Mouse (Mus musculus) spleen, postnatal 4 days (tissue): ENCODE data around the gene Oser1.
"Not testable (repeated sequence)": the region's sequence is repeated elsewhere in the genome, so short reads cannot be mapped to it uniquely, and the experiment has no call there.

Experiments used
- DNase-seq, 2 experiments: peaks; one replicate each; pipeline ENCODE4 v3.0.0; 2022; ENCODE audit warnings: low spot score in 2 of 2

Oser1 gene

GRCm38 (mm10) chr2:163444017-163444416 is 19.5 kb upstream of the Oser1 start:
- no peak for DNase-seq

DNA sequence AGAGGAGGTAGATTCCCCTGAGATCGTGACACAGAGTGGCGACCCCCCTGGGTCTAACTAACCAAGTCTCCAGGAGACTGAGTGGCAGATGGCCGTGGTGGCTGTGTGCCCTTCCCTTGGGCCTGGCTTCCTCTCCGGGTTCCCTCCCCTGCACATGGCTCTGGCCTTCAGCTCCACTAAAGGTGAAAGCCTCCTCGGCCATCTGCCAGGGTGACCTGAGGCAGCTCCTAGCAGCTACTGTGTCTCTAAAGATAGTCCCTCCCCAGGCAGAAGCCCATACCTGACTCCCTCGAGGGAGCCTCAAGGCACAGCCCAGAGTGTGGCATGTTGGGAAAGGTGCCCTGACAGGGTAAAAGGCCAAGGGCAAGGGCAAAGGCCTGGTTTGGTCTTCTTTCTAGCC is 19.0 kb upstream of the Oser1 start:
- no peak for DNase-seq

DNA sequence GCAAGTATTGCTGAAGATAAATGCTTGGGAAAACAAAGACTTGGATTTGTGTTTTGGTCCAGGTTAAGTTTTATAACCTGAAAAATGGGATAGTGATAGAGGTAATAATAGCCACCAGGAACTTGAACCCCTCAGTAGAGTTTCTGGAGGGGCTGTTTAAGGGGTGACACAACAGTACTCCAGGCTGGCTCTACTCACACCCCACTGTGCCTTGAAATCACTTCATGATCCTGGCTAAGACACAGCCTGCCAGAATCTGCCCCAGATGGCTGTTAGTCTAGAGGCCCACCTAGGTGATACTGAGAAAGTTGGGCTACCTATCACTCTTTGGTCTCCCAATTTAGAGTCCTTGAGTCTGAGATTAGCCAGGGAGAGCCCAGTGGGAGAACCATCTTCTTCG is 15.0 kb upstream of the Oser1 start:
- no peak for DNase-seq

DNA sequence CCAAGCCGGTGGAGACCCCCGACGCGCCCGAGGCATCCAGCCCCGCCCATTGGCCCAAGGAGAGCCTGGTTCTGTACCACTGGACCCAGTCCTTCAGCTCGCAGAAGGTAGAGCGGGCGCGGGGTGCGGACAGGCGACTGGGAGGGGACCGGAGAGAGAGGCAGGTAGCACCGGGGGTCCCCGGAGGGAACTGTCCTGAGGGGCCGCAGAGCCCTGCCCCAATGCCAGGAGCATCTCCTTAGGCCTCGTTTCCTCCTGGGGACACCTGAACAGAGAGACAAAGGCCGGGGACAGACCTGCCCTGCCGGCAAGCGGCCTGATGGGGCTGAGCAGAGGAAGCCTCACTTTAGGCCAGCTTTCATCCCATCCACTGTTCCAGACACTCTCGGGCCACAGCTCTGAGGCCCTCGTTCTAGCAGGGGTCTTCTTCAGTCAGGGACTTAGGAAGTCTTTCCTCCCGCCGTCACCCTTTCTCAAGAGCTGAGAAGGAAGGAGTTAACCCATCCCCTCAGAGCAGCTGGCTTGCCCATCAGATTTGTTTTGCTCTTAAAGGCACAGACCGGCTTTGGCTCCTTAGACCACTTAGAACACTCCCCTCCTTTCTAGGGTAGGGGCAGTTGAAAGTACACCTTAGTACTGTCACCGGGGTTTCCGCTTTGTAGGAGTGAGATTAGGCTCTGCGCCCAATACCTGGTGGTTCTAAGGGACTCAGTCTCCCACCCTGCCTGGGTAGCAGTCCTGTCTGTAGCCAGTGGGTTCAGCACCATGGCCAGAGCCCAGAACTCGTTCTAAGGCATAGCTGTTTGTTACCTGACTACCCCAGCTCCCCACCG is 14.3 kb upstream of the Oser1 start:
- DNase-seq, result no peak

GRCm38 (mm10) chr2:163438246-163438618 is 13.7 kb upstream of the Oser1 start, which contains the start of gene Gdap1l1:
Gene Gdap1l1 (plus strand): TSS chr2:163438476.
- no peak for DNase-seq

GRCm38 (mm10) chr2:163437800-163438199 is 13.3 kb upstream of the Oser1 start:
- DNase-seq, result no peak

GRCm38 (mm10) chr2:163433971-163434370 is 9.5 kb upstream of the Oser1 start:
- no peak for DNase-seq

- DNase-seq, result no peak
These were observed 6.8 kb upstream of the Oser1 start for GRCm38 (mm10) chr2:163431289-163431688.

DNA sequence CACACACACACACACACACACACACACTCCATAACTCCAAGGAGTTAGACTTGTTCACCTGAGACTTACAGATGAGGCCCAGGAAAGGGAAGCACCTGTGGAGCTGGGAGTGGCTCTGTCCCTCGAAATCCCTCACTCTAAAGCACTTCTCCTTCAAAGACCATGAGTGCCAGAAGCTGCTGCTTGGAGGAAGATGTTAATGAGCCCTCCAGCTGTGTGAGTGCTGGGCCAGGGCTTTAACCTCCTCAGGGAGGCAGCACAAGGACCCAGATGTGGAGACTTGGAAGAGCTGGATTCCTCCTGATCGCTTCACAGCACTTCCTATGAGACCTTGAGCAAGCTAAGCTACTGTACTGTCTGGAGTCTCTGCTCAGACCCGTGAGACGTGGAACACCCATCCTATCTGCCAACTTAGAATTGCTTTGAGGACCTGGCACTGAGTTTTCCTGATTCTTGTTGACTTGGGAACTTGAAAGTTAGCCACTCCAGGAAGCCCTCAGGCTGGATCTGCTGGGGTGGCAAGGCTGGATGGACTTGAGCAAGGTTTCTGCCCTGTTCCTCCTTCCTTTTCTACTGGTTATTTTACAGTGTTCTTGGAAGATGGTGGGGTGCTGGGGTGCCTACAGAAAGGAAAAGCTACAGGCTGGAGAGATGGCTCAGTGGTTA is 4.0 kb upstream of the Oser1 start:
- DNase-seq, result no peak

DNA sequence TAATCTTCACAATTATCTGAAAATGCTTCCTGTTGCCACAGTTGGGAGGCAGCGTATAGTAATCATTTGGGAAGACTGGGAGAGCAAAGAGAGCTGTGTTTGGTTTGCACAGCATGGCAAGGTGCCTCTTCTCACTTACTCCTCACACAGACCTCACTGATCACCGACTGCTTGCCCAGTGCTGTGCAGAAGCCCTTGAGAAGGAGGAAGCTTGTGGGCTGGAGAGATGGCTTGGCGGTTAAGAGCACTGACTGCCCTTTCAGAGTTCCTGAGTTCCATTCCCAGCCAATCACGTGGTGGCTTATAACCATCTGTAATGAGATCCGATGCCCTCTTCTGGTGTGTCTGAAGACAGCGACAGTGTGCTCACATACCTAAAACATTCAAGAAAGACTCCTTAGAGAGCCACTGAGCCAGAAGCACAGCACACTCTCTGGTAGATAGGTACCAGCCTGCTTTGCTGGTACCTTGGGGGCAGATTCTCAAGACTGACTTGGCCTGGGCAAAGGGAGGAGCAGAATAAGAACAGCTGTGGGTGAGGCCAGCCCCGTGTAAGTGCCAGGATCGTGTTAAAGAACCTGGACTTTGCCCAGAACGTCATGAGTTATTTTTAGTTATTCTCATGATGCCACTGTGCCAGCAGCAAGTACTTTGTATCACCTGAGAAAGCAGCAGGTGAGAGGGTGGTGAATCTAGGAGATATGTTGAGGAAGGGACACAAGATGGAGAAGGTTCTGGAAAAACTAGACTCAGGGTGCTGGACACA is 1.4 kb downstream of the Oser1 start:
- DNase-seq, result no peak

DNA sequence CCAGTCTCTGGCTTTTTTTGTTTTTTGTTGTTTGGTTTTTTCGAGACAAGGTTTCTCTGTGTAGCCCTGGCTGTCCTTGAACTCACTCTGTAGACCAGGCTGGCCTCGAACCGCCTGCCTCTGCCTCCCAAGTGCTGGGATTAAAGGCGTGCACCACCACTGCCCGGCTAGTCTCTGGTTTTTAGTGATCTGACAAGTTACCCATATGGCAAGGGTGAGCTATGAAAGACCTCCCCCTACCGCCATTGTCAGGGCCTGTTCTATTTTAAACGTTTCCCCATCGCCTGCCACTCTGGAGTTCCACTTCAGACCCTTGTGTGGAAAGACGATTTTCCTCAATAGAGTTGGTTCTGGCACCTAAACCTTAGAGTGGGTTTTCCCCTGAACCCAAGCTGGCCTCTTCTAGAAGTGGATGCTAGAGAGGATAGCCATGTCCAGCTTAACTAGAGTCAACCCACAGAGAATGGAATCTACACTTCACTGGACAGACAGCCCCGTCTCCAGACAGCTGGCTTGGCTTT is 4.1 kb downstream of the Oser1 start:
- no peak for DNase-seq

- DNase-seq, result peak; percentile 99
These were observed 5.0 kb downstream of the Oser1 start for GRCm38 (mm10) chr2:163419346-163420045.

DNA sequence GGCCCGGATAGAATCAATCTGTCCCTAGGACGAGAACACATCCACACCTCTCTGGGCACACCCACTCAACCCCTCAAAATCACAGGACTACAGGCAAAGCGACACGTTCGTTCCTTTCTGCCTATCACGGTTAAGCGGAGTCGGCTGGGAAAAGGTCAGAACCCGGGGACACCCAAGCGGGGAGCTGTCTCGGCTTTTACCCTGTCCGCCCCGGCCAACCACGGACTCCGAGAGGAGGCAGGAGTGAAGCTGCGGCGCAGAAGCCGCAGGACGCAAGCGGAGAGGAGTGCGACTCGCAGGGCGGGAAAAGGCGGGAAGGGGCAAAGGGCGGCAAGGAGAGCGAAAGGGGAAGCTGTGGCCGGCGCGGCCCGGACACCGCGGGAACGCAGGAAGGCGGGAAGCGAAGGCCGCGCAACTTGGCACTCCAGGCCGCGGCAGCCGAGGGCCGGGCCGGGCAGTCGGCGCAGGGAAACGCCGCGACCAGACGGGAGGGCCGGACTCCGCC is 5.6 kb downstream of the Oser1 start:
- DNase-seq, result peak in 1 of 2 experiments; percentile 66

DNA sequence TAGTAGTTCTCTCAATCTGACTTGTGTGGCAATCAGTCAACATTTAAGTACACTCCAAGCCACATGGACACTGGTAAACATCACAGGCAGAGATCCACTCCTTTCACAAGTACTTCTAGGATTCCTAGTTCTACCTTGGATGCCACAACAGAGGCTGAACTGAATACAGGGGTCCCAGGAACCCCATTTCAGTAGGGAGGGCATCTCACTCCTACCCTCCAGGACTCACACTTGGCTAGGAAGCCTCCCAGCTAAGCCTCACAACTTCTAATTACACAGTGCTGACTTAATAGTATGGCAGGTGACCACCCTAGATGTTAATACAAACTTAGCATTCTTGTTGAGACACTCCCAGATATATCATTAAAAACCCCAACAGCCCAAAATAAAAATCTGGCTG is 6.7 kb downstream of the Oser1 start:
- DNase-seq, result no peak

- DNase-seq, result no peak
These were observed 7.5 kb downstream of the Oser1 start for GRCm38 (mm10) chr2:163417026-163417425.

GRCm38 (mm10) chr2:163412846-163413590 is 11.5 kb downstream of the Oser1 start:
- no peak for DNase-seq

- no peak for DNase-seq
These were observed 12.1 kb downstream of the Oser1 start for GRCm38 (mm10) chr2:163412419-163412818.

- DNase-seq, result no peak
These were observed 12.7 kb downstream of the Oser1 start for GRCm38 (mm10) chr2:163411840-163412239.

- DNase-seq, result not testable (repeated sequence)
These were observed 13.2 kb downstream of the Oser1 start for GRCm38 (mm10) chr2:163411344-163411743.

- no peak for DNase-seq
These were observed 14.3 kb downstream of the Oser1 start for GRCm38 (mm10) chr2:163410211-163410610.
